Mouse (Mus musculus): ENCODE results near the gene 3110040M04Rik.

Gene 3110040M04Rik

GRCm38 (mm10) chr1:151236141-151236930, 32.4 kb downstream of the 3110040M04Rik start:
- peak; percentile 65 for DNase-seq

- DNase-seq: no peak
Observed at GRCm38 (mm10) chr1:151237780-151238179, 33.9 kb downstream of the 3110040M04Rik start.

- DNase-seq: no peak
Observed at GRCm38 (mm10) chr1:151243332-151243731, 39.4 kb downstream of the 3110040M04Rik start.

- no peak for DNase-seq
Observed at GRCm38 (mm10) chr1:151244013-151244412, 40.1 kb downstream of the 3110040M04Rik start.

GRCm38 (mm10) chr1:151244761-151245160, 40.8 kb downstream of the 3110040M04Rik start:
- no peak for DNase-seq

GRCm38 (mm10) chr1:151245165-151245564, 41.2 kb downstream of the 3110040M04Rik start:
- no peak for DNase-seq

- DNase-seq: no peak
Observed at GRCm38 (mm10) chr1:151245846-151246245, 41.9 kb downstream of the 3110040M04Rik start.

- no peak for DNase-seq
Observed at GRCm38 (mm10) chr1:151250109-151250508, 46.2 kb downstream of the 3110040M04Rik start.

GRCm38 (mm10) chr1:151250529-151251193, 46.7 kb downstream of the 3110040M04Rik start:
- peak; percentile 91 for DNase-seq

GRCm38 (mm10) chr1:151251194-151252010, 47.5 kb downstream of the 3110040M04Rik start:
- no peak for DNase-seq

All from layer of hippocampus, adult 9-11 months (tissue).